In the genomic region with DNA sequence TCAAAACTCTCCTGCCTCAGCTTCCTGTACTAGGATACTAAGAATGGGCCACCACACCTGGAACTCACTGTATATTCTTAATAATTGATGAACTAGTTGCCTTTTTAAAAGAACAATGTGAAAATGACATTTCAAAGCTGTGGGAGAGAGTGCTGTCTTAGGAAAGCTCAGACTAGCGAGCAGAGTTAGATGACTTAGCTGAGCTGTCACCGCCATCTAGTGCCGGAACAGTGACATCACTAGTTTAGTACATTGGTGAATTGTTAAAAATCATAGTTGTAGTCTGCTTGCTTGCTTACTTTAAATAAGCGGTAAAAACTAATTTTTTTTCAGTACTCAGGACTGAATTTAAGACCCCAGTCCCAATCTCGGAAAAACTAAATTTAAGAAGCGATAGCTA, we compare ENCODE assay signal across 9 mouse cellular contexts. TPM values are rescaled to one million over a fixed set of nuclear protein-coding genes. Genes with fewer than 3 reads are reported as not detected.
DNase-seq lines count a peak whose midpoint lies in the region; ATAC-seq and TF ChIP-seq lines count a peak whose summit lies in the region.
"Had no signal": no experiment of that assay in that cellular context is flagged by ENCODE, and none has a peak within 500 bp of the region (broad histone marks: within the 10 kb centered on the region; RNA-seq: fewer than 3 reads in every experiment).

No protein-coding gene starts in this region.

- no peaks in the 10 kb centered on the region for H3K27me3 ChIP-seq in embryonic facial prominence, embryonic 14.5 days (replicated peaks; ENCODE audit: control insufficient read depth, insufficient read depth, low read length)
- 0 out of 2 replicates have a peak, but pooled peaks cover 6% of the 10 kb centered on the region for H3K27me3 ChIP-seq in hindbrain, embryonic 13.5 days
- no peaks in the 10 kb centered on the region for H3K27me3 ChIP-seq in liver, adult 2 months (ENCODE audit: control insufficient read depth, insufficient read depth, low read length)
- H3K27me3 ChIP-seq in neural tube, embryonic 11.5 days (ENCODE audit: control insufficient read depth, insufficient read depth, low read length) = no peaks in the 10 kb centered on the region

- peak; percentile 67 for DNase-seq in urinary bladder, postnatal 14 days (ENCODE audit: low spot score)
- no peak for DNase-seq in urinary bladder, postnatal 4 days (ENCODE audit: low spot score in 2 of 2)
- peak; percentile 64 for DNase-seq in adrenal gland, postnatal 25 days
- DNase-seq in embryonic facial prominence, embryonic 14.5 days (ENCODE audit: low spot score) = peak; percentile 90
- DNase-seq in liver, adult 2 months (ENCODE audit: extremely low read depth, low read depth, low spot score) = peak; percentile 50
- peak; percentile 65 for DNase-seq in neural tube, embryonic 11.5 days (ENCODE audit: low spot score)
- peak; percentile 59 for DNase-seq in thymus, postnatal 25 days

- TF ChIP-seq POLR2A in liver, adult 2 months (IDR thresholded peaks at IDR 0.05; ENCODE audit: extremely low read depth, insufficient read depth, low read length) = no peak

- 5% methylated on average over 6 of the region's 6 CpGs for WGBS in embryonic facial prominence, embryonic 14.5 days
- WGBS in hindbrain, embryonic 13.5 days = 11% methylated on average over 6 of the region's 6 CpGs
- WGBS in liver, adult 2 months = 7% methylated on average over 6 of the region's 6 CpGs
- 11% methylated on average over 6 of the region's 6 CpGs for WGBS in neural tube, embryonic 11.5 days

- TF ChIP-seq CTCF in liver, adult 2 months (IDR thresholded peaks at IDR 0.05; ENCODE audit: low read depth, low read length) = peak; percentile 65

- no peak overlapping the region for H3K9ac ChIP-seq in embryonic facial prominence, embryonic 14.5 days (ENCODE audit: low read depth, low read length)
- no peak overlapping the region for H3K9ac ChIP-seq in hindbrain, embryonic 13.5 days
- no peak overlapping the region for H3K9ac ChIP-seq in liver, adult 2 months (ENCODE audit: low read depth, low read length)
- H3K9ac ChIP-seq in neural tube, embryonic 11.5 days (ENCODE audit: low read length) = no peak overlapping the region
- H3K9ac ChIP-seq: heart, embryonic 13.5 days had no signal

- no peaks in the 10 kb centered on the region for H3K9me3 ChIP-seq in embryonic facial prominence, embryonic 14.5 days (ENCODE audit: control insufficient read depth, low read length)
- no peaks in the 10 kb centered on the region for H3K9me3 ChIP-seq in hindbrain, embryonic 13.5 days
- no peaks in the 10 kb centered on the region for H3K9me3 ChIP-seq in neural tube, embryonic 11.5 days (ENCODE audit: control insufficient read depth, low read length)
- H3K9me3 ChIP-seq: heart, embryonic 13.5 days had no signal

- H3K36me3 ChIP-seq in embryonic facial prominence, embryonic 14.5 days (ENCODE audit: control insufficient read depth, insufficient read depth, low read length) = no peaks in the 10 kb centered on the region
- no peaks in the 10 kb centered on the region for H3K36me3 ChIP-seq in hindbrain, embryonic 13.5 days
- H3K36me3 ChIP-seq in liver, adult 2 months (ENCODE audit: control insufficient read depth, insufficient read depth, low read length) = no peaks in the 10 kb centered on the region
- H3K36me3 ChIP-seq in neural tube, embryonic 11.5 days (ENCODE audit: control insufficient read depth, insufficient read depth, low read length) = no peaks in the 10 kb centered on the region
- H3K36me3 ChIP-seq: heart, embryonic 13.5 days had no signal

- peak; percentile 51; the same call in 1 of the 2 replicates for ATAC-seq in embryonic facial prominence, embryonic 14.5 days (ENCODE audit: low read depth)
- ATAC-seq in hindbrain, embryonic 13.5 days (ENCODE audit: low FRiP score) = peak; percentile 69; the same call in 1 of the 2 replicates
- ATAC-seq in neural tube, embryonic 11.5 days (ENCODE audit: insufficient read depth, low FRiP score, low TSS enrichment) = no peak

- H3K4me3 ChIP-seq in embryonic facial prominence, embryonic 14.5 days (ENCODE audit: low read depth, low read length) = no peak overlapping the region
- H3K4me3 ChIP-seq in hindbrain, embryonic 13.5 days = no peak overlapping the region
- H3K4me3 ChIP-seq in liver, adult 2 months (ENCODE audit: insufficient read depth, low read depth, low read length) = no peak overlapping the region
- H3K4me3 ChIP-seq in neural tube, embryonic 11.5 days (ENCODE audit: low read depth, low read length) = no peak overlapping the region
- H3K4me3 ChIP-seq: heart, embryonic 13.5 days had no signal

- H3K4me1 ChIP-seq in embryonic facial prominence, embryonic 14.5 days (ENCODE audit: control insufficient read depth, insufficient read depth, low read length) = peaks cover 20% of the 10 kb centered on the region; the same call in 1 of the 2 replicates
- no peaks in the 10 kb centered on the region for H3K4me1 ChIP-seq in hindbrain, embryonic 13.5 days (replicated peaks)
- no peaks in the 10 kb centered on the region for H3K4me1 ChIP-seq in liver, adult 2 months (ENCODE audit: control insufficient read depth, insufficient read depth, low read length)
- no peaks in the 10 kb centered on the region; the same call in 1 of the 2 replicates for H3K4me1 ChIP-seq in neural tube, embryonic 11.5 days (ENCODE audit: control insufficient read depth, insufficient read depth, low read length)

- no peaks in the 10 kb centered on the region for H3K79me2 ChIP-seq in liver, adult 2 months (ENCODE audit: control insufficient read depth, insufficient read depth, low read length)

- no peak overlapping the region for H3K4me2 ChIP-seq in embryonic facial prominence, embryonic 14.5 days (ENCODE audit: low read depth, low read length)
- H3K4me2 ChIP-seq in hindbrain, embryonic 13.5 days = no peak overlapping the region
- H3K4me2 ChIP-seq in neural tube, embryonic 11.5 days (ENCODE audit: low read depth) = no peak overlapping the region
- H3K4me2 ChIP-seq: heart, embryonic 13.5 days had no signal

- H3K27ac ChIP-seq in embryonic facial prominence, embryonic 14.5 days (replicated peaks; ENCODE audit: low read depth, low read length) = no peak overlapping the region
- no peak overlapping the region for H3K27ac ChIP-seq in hindbrain, embryonic 13.5 days
- H3K27ac ChIP-seq in liver, adult 2 months (replicated peaks; ENCODE audit: insufficient read depth, low read depth, low read length) = no peak overlapping the region
- H3K27ac ChIP-seq in neural tube, embryonic 11.5 days (ENCODE audit: low read depth, low read length) = no peak overlapping the region
- H3K27ac ChIP-seq: heart, embryonic 13.5 days had no signal

RNA-seq across cellular contexts. Expression of a gene that starts 35.1 kb away (rescaled TPM):
- total RNA-seq in adrenal gland, postnatal 25 days (2021) = 0.05 and 0.76 TPM in 2 replicates
- polyA plus RNA-seq in embryonic facial prominence, embryonic 14.5 days (2014; fragmentation: Nextera tagmentation; extraction: Ambion mirVana) = 6.2 and 6.5 TPM in 2 replicates
- polyA plus RNA-seq in hindbrain, embryonic 13.5 days (2015; fragmentation: Nextera tagmentation; extraction: Ambion mirVana) = 2.1 and 2.7 TPM in 2 replicates
- total RNA-seq in liver, adult 2 months (2014; rRNA removed) = under 0.01 and 0.09 TPM in 2 replicates
- 0.02 TPM in 2 replicates for polyA plus RNA-seq in liver, adult 2 months (2012; rRNA removed)
- polyA plus RNA-seq in neural tube, embryonic 11.5 days (2014; fragmentation: Nextera tagmentation; extraction: Ambion mirVana) = 0.92 and 1.2 TPM in 2 replicates

RNA-seq across cellular contexts. Expression of a gene that starts 46.2 kb away (rescaled TPM):
- total RNA-seq in adrenal gland, postnatal 25 days (2021) = 0.38 and 1.5 TPM in 2 replicates
- 7.3 and 8.6 TPM in 2 replicates for polyA plus RNA-seq in embryonic facial prominence, embryonic 14.5 days (2014; fragmentation: Nextera tagmentation; extraction: Ambion mirVana)
- 90.1 and 92.0 TPM in 2 replicates for polyA plus RNA-seq in hindbrain, embryonic 13.5 days (2015; fragmentation: Nextera tagmentation; extraction: Ambion mirVana)
- under 0.01 TPM in 1 of 2 replicates, not detected in the other for total RNA-seq in liver, adult 2 months (2014; rRNA removed)
- 0.11 and 0.17 TPM in 2 replicates for polyA plus RNA-seq in liver, adult 2 months (2012; rRNA removed)
- 9.6 and 9.7 TPM in 2 replicates for polyA plus RNA-seq in neural tube, embryonic 11.5 days (2014; fragmentation: Nextera tagmentation; extraction: Ambion mirVana)

Comparison
In these comparisons a context has a peak if more than half of its experiments do, and no peak if none do; other contexts are left out.
1. DNase-seq: peak in urinary bladder, postnatal 14 days (single experiment), adrenal gland, postnatal 25 days (single experiment), embryonic facial prominence, embryonic 14.5 days (single experiment), liver, adult 2 months (single experiment), neural tube, embryonic 11.5 days (single experiment) and thymus, postnatal 25 days (single experiment); none in urinary bladder, postnatal 4 days (0 of 2).